Mouse (Mus musculus) stomach, postnatal 0 days (tissue): ENCODE results near the gene Cldn9.

Source experiments
- CTCF ChIP-seq: IDR thresholded peaks from 2 replicates; pipeline ENCODE4 v1.5.1; 2016; ENCODE audit warnings: antibody characterized with exemption, low read depth, mild to moderate bottlenecking, moderate library complexity
- EP300 ChIP-seq: optimal IDR thresholded peaks from 2 replicates; pipeline ENCODE3; 2016; ENCODE audit warnings: antibody characterized with exemption

DNA sequence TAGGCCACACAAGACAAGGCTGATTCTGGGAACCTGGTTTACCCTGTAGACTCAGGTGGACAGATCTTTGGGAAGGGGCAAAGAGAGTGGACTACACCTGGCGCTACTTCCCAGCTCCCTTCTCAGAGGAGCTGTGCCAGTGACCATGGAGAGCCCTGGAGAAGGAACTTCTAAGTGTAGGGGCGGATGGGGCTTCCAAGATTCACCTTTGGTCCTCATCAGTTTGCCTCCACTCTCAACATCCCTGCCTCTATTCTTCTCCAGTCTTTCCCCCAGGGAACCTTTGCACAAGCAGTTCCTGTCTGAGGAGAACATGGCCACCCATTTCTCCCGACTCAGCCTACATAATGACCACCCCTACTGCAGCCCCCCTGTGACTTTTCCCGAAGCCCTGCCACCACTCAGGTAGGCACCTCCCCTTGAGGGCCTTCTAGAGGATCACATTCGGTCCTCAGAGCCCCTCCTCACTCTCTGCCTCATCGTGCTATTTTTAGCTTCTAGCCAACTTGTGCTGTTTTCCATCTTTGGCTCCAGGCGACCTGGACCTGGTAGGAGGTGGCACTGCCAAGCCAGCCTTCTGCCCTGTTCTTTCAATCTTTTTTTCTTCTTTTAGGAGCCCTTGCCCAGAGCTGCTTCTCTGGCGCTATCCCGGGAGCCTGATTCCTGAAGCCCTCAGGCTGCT lies 9.4 kb downstream of the Cldn9 start:
- TF ChIP-seq CTCF, result no peak
- no peak for TF ChIP-seq EP300
